Mouse (Mus musculus) spleen, adult 2 months (tissue): Measurements from ENCODE around the gene Hrh1. TPM values are rescaled to one million over a fixed set of nuclear protein-coding genes. Genes with fewer than 3 reads are reported as not detected.
A peak's percentile ranks its signal among the peaks of the same experiment; 100 is the strongest.

Experiments
- DNase-seq, 2 experiments: peaks; one replicate each; pipeline versions ENCODE4 v3.0.0 to v3.0.0-alpha.2; 2012 to 2021; ENCODE audit warnings: low spot score in 2 of 2, low read depth in 1 of 2
- H3K27ac ChIP-seq: fragments of 200-500 bp; 2 replicates; pipeline ENCODE4 v1.5.1; 2012; ENCODE audit warnings: low read length, inconsistent platforms; ENCODE audit not compliant: insufficient read depth
- H3K27me3 ChIP-seq: fragments of 200-500 bp; 2 replicates; pipeline ENCODE4 v1.6.1; 2012; ENCODE audit warnings: mild to moderate bottlenecking, moderate library complexity, low read length, inconsistent platforms; ENCODE audit not compliant: control insufficient read depth, insufficient read depth
- H3K36me3 ChIP-seq: fragments of 200-500 bp; 2 replicates; pipeline ENCODE4 v1.6.1; 2012; ENCODE audit warnings: mild to moderate bottlenecking, low read length, inconsistent platforms; ENCODE audit not compliant: control insufficient read depth, insufficient read depth
- H3K4me1 ChIP-seq: fragments of 200-500 bp; 2 replicates; pipeline ENCODE4 v1.6.1; 2011; ENCODE audit warnings: inconsistent platforms; ENCODE audit not compliant: control insufficient read depth, insufficient read depth, insufficient read length
- H3K4me3 ChIP-seq: fragments of 200-500 bp; 2 replicates; pipeline ENCODE4 v1.5.1; 2011; ENCODE audit warnings: mild to moderate bottlenecking, inconsistent platforms; ENCODE audit not compliant: insufficient read depth, insufficient read length; ENCODE audit errors: extremely low read depth
- CTCF ChIP-seq: fragments of 200-500 bp; IDR thresholded peaks from 2 replicates; pipeline ENCODE4 v1.5.1; 2011; ENCODE audit warnings: mild to moderate bottlenecking, inconsistent platforms; ENCODE audit not compliant: insufficient read depth, insufficient read length, insufficient replicate concordance; ENCODE audit errors: extremely low read depth
- POLR2A ChIP-seq: fragments of 200-500 bp; IDR thresholded peaks from 2 replicates; pipeline ENCODE4 v1.6.1; 2011; ENCODE audit warnings: low read depth, low read length, inconsistent platforms
- WGBS: fragments of 180-500 bp; shearing (Covaris S2); methylation state at CpG from one replicate; pipeline ENCODE4 v1.1.7; 2018; 5-methylcytosine and 5-hydroxymethylcytosine counted together
- polyA plus RNA-seq: library from polyadenylated mRNA; depleted of rRNA; stranded (reverse); fragments of >200 nt; gene quantifications from 2 replicates; pipeline ENCODE4 v1.2.3, GENCODE M21; 2012; rRNA removed

The Hrh1 gene
- 0.88 and 1.2 TPM in 2 replicates for polyA plus RNA-seq

- 2% methylated on average over 49 of the region's 56 CpGs for WGBS
- H3K4me1 ChIP-seq: no peaks in the 10 kb centered on the region
- H3K27ac ChIP-seq: no peak within 1 kb of the TSS
- TF ChIP-seq CTCF (no peak), POLR2A (no peak)
- H3K36me3 ChIP-seq: no peaks in the 10 kb centered on the region
- no peak for DNase-seq
- peak within 1 kb of the TSS; percentile 35; the same call in 1 of the 2 replicates for H3K4me3 ChIP-seq
- H3K27me3 ChIP-seq: peaks cover 7% of the 10 kb centered on the region
Observed at GRCm38 (mm10) chr6:114397691-114398217, at the start of gene Hrh1. TSS of gene Hrh1 (plus strand) at chr6:114397936.

- 67% methylated on average over 4 of the region's 4 CpGs for WGBS
- Histone ChIP-seq H3K27me3 (no peaks in the 10 kb centered on the region), H3K27ac (no peak overlapping the region), H3K36me3 (no peaks in the 10 kb centered on the region), H3K4me3 (no peak overlapping the region), H3K4me1 (no peaks in the 10 kb centered on the region)
- TF ChIP-seq POLR2A: no peak
- TF ChIP-seq CTCF: no peak
- no peak for DNase-seq
Observed at GRCm38 (mm10) chr6:114354635-114355034, 43.1 kb upstream of the Hrh1 start.

- no peak overlapping the region for H3K4me3 ChIP-seq
- WGBS: 67% methylated on average over 3 of the region's 3 CpGs
- no peaks in the 10 kb centered on the region for H3K36me3 ChIP-seq
- no peaks in the 10 kb centered on the region for H3K4me1 ChIP-seq
- TF ChIP-seq CTCF: no peak
- TF ChIP-seq POLR2A: no peak
- no peak for DNase-seq
- no peak overlapping the region for H3K27ac ChIP-seq
- no peaks in the 10 kb centered on the region for H3K27me3 ChIP-seq
Observed at GRCm38 (mm10) chr6:114358171-114358570, 39.6 kb upstream of the Hrh1 start.

GRCm38 (mm10) chr6:114362355-114362754, 35.4 kb upstream of the Hrh1 start:
- Histone ChIP-seq H3K4me1 (no peaks in the 10 kb centered on the region), H3K4me3 (no peak overlapping the region), H3K36me3 (no peaks in the 10 kb centered on the region), H3K27me3 (no peaks in the 10 kb centered on the region), H3K27ac (no peak overlapping the region)
- WGBS: 20% methylated on average over 4 of the region's 4 CpGs
- TF ChIP-seq POLR2A: no peak
- TF ChIP-seq CTCF: no peak
- no peak for DNase-seq

GRCm38 (mm10) chr6:114363740-114364139, 34.0 kb upstream of the Hrh1 start:
- H3K36me3 ChIP-seq: no peaks in the 10 kb centered on the region
- no peaks in the 10 kb centered on the region for H3K4me1 ChIP-seq
- 88% methylated on average over 8 of the region's 8 CpGs for WGBS
- H3K27me3 ChIP-seq: no peaks in the 10 kb centered on the region
- H3K4me3 ChIP-seq: no peak overlapping the region
- TF ChIP-seq POLR2A (no peak), CTCF (no peak)
- no peak overlapping the region for H3K27ac ChIP-seq
- no peak for DNase-seq

GRCm38 (mm10) chr6:114364734-114365133, 33.0 kb upstream of the Hrh1 start:
- WGBS: 26% methylated on average over 5 of the region's 5 CpGs
- Histone ChIP-seq H3K27me3 (no peaks in the 10 kb centered on the region), H3K36me3 (no peaks in the 10 kb centered on the region), H3K27ac (no peak overlapping the region), H3K4me3 (no peak overlapping the region), H3K4me1 (no peaks in the 10 kb centered on the region)
- DNase-seq: no peak
- no peak for TF ChIP-seq POLR2A
- TF ChIP-seq CTCF: no peak

- TF ChIP-seq CTCF (no peak), POLR2A (no peak)
- WGBS: 78% methylated on average over 5 of the region's 5 CpGs
- H3K27ac ChIP-seq: no peak overlapping the region
- no peaks in the 10 kb centered on the region for H3K36me3 ChIP-seq
- no peaks in the 10 kb centered on the region for H3K4me1 ChIP-seq
- no peaks in the 10 kb centered on the region for H3K27me3 ChIP-seq
- DNase-seq: no peak
- H3K4me3 ChIP-seq: no peak overlapping the region
Observed at GRCm38 (mm10) chr6:114366191-114366590, 31.5 kb upstream of the Hrh1 start.

- TF ChIP-seq CTCF (no peak), POLR2A (no peak)
- no peak overlapping the region for H3K27ac ChIP-seq
- DNase-seq: no peak
- H3K27me3 ChIP-seq: no peaks in the 10 kb centered on the region
- H3K4me3 ChIP-seq: no peak overlapping the region
- WGBS: 83% methylated on average over 6 of the region's 6 CpGs
- no peaks in the 10 kb centered on the region for H3K4me1 ChIP-seq
- no peaks in the 10 kb centered on the region for H3K36me3 ChIP-seq
Observed at GRCm38 (mm10) chr6:114367681-114368080, 30.1 kb upstream of the Hrh1 start.
